ENCODE assay signal across 10 mouse cellular contexts in genomic region chr15:85701128-85701930, GRCm38 (mm10). TPM values are rescaled to one million over a fixed set of nuclear protein-coding genes. Genes with fewer than 3 reads are reported as not detected.
DNase-seq lines count a peak whose midpoint lies in the region; ATAC-seq and TF ChIP-seq lines count a peak whose summit lies in the region.
"Had no signal": no experiment of that assay in that cellular context is flagged by ENCODE, and none has a peak within 500 bp of the region (broad histone marks: within the 10 kb centered on the region; RNA-seq: fewer than 3 reads in every experiment).

No protein-coding gene starts in this region.

- H3K36me3 ChIP-seq in kidney, adult 2 months (ENCODE audit: control insufficient read depth, insufficient read depth, low read length) = peaks cover 9% of the 10 kb centered on the region; the same call in 1 of the 2 replicates
- H3K36me3 ChIP-seq in neural tube, embryonic 13.5 days = peaks cover 97% of the 10 kb centered on the region
- no peaks in the 10 kb centered on the region for H3K36me3 ChIP-seq in embryonic facial prominence, embryonic 10.5 days (replicated peaks)

- ATAC-seq in neural tube, embryonic 13.5 days (ENCODE audit: low read depth) = no peak

- no peaks in the 10 kb centered on the region for H3K27me3 ChIP-seq in kidney, adult 2 months (replicated peaks; ENCODE audit: control insufficient read depth, insufficient read depth, low read length)
- no peaks in the 10 kb centered on the region for H3K27me3 ChIP-seq in neural tube, embryonic 13.5 days
- peaks cover 32% of the 10 kb centered on the region for H3K27me3 ChIP-seq in embryonic facial prominence, embryonic 10.5 days (replicated peaks; ENCODE audit: low read depth, poor library complexity, severe bottlenecking)

- H3K9me3 ChIP-seq in neural tube, embryonic 13.5 days = no peaks in the 10 kb centered on the region
- H3K9me3 ChIP-seq in embryonic facial prominence, embryonic 10.5 days = no peaks in the 10 kb centered on the region

- no peak overlapping the region for H3K4me2 ChIP-seq in neural tube, embryonic 13.5 days

- peaks cover 86% of the 10 kb centered on the region for H3K4me1 ChIP-seq in kidney, adult 2 months (ENCODE audit: control insufficient read depth, insufficient read depth, low read length)
- peaks cover 62% of the 10 kb centered on the region for H3K4me1 ChIP-seq in neural tube, embryonic 13.5 days (replicated peaks)
- peaks cover 15% of the 10 kb centered on the region for H3K4me1 ChIP-seq in embryonic facial prominence, embryonic 10.5 days

- H3K4me3 ChIP-seq in kidney, adult 2 months (ENCODE audit: insufficient read depth, low read depth, low read length) = no peak overlapping the region
- no peak overlapping the region for H3K4me3 ChIP-seq in neural tube, embryonic 13.5 days
- no peak overlapping the region for H3K4me3 ChIP-seq in embryonic facial prominence, embryonic 10.5 days
- H3K4me3 ChIP-seq: erythroblast, embryonic 14.5 days had no signal

- 37% methylated on average over 10 of the region's 10 CpGs for WGBS in kidney, adult 2 months
- 77% methylated on average over 10 of the region's 10 CpGs for WGBS in neural tube, embryonic 13.5 days
- WGBS in embryonic facial prominence, embryonic 10.5 days = 79% methylated on average over 10 of the region's 10 CpGs

- TF ChIP-seq CTCF in kidney, adult 2 months (conservative IDR thresholded peaks at IDR 0.05; ENCODE audit: insufficient read depth, insufficient read length, low read depth, low read length) = no peak

- no peak for TF ChIP-seq POLR2A in kidney, adult 2 months (IDR thresholded peaks at IDR 0.05; ENCODE audit: low read depth, low read length)

- peak overlapping the region; percentile 17; the same call in 1 of the 2 replicates for H3K9ac ChIP-seq in neural tube, embryonic 13.5 days

- peak; percentile 42 for DNase-seq in adrenal gland, adult 2 months
- no peak for DNase-seq in adrenal gland, adult 8-10 months
- no peak for DNase-seq in kidney, adult 2 months
- no peak for DNase-seq in kidney, postnatal 10 days
- no peak for DNase-seq in neural tube, embryonic 10.5 days (ENCODE audit: extremely low spot score, low spot score)
- no peak for DNase-seq in embryonic facial prominence, embryonic 10.5 days (ENCODE audit: low spot score)
- no peak for DNase-seq in urinary bladder, adult 18-20 months (ENCODE audit: low spot score in 2 of 2)

- H3K27ac ChIP-seq in kidney, adult 2 months (ENCODE audit: insufficient read depth, low read depth, low read length) = peak overlapping the region; percentile 91
- peak overlapping the region; percentile 88 for H3K27ac ChIP-seq in neural tube, embryonic 13.5 days (replicated peaks)
- no peak overlapping the region for H3K27ac ChIP-seq in embryonic facial prominence, embryonic 10.5 days (replicated peaks)

RNA-seq across cellular contexts. Expression of gene Ppara, which starts 33.5 kb away (rescaled TPM):
- total RNA-seq in adrenal gland, adult 2 months (2021) = 10 to 100 TPM; 37.2 to 48.9 TPM
- 6.3 and 8.5 TPM in 2 replicates for polyA plus RNA-seq in adrenal gland, adult 2 months (2012; rRNA removed)
- 10 to 100 TPM in 3 of 4 experiments, 1 to 10 TPM in 1; 6.9 to 25.9 (median 18.7) TPM for total RNA-seq in adrenal gland, adult 8-10 months (2022)
- 31.3 and 32.5 TPM in 2 replicates for polyA plus RNA-seq in kidney, adult 2 months (2012; rRNA removed)
- 1.0 and 2.0 TPM in 2 replicates for polyA plus RNA-seq in neural tube, embryonic 13.5 days (2015; fragmentation: Nextera tagmentation; extraction: Ambion mirVana)
- polyA plus RNA-seq in embryonic facial prominence, embryonic 10.5 days (2016; fragmentation: Nextera tagmentation; extraction: Ambion mirVana) = 0.29 and 0.75 TPM in 2 replicates
- total RNA-seq: monocyte, adult 5-6 weeks had no signal
- polyA plus RNA-seq: erythroblast, embryonic 14.5 days had no signal
